Mouse (Mus musculus): ENCODE results near the gene Mfn2.

GRCm38 (mm10) chr4:147879865-147880264, 24.6 kb downstream of the Mfn2 start:
- TF ChIP-seq CTCF (IDR thresholded peaks at IDR 0.05; ENCODE audit: low read depth) = no peak
- TF ChIP-seq EP300 (IDR thresholded peaks at IDR 0.05; ENCODE audit: low read depth) = no peak

Measured in liver, postnatal 0 days (tissue).